Mouse (Mus musculus) splenic B cell, adult 2 months (primary cell): Measurements from ENCODE around the gene Pdgfa.

Source experiments
- DNase-seq: peaks from one replicate; pipeline ENCODE4 v3.0.0-alpha.2; 2011; ENCODE audit warnings: low read depth, low spot score
- H3K27me3 ChIP-seq: 2 replicates; pipeline ENCODE4 v1.6.1; 2012; ENCODE audit warnings: mild to moderate bottlenecking, low read length, moderate library complexity, mixed read lengths; ENCODE audit not compliant: control insufficient read depth, poor library complexity, insufficient read depth, severe bottlenecking
- H3K36me3 ChIP-seq: 2 replicates; pipeline ENCODE4 v1.6.1; 2012; ENCODE audit warnings: mild to moderate bottlenecking, low read length, moderate library complexity, mixed read lengths; ENCODE audit not compliant: control insufficient read depth, poor library complexity, insufficient read depth, severe bottlenecking

Gene Pdgfa

GRCm38 (mm10) chr5:138997171-138997788 is at the start of gene Pdgfa:
Pdgfa (minus strand) TSS chr5:138997370.
- peak; percentile 11 for DNase-seq
- peaks cover 6% of the 10 kb centered on the region for H3K27me3 ChIP-seq
- H3K36me3 ChIP-seq = no peaks in the 10 kb centered on the region

GRCm38 (mm10) chr5:139046636-139047035 is 49.5 kb upstream of the Pdgfa start:
- Histone ChIP-seq H3K27me3 (no peaks in the 10 kb centered on the region), H3K36me3 (no peaks in the 10 kb centered on the region)
- DNase-seq = peak; percentile 4

GRCm38 (mm10) chr5:139043546-139043945 is 46.4 kb upstream of the Pdgfa start:
- H3K27me3 ChIP-seq = no peaks in the 10 kb centered on the region
- no peaks in the 10 kb centered on the region for H3K36me3 ChIP-seq
- no peak for DNase-seq

GRCm38 (mm10) chr5:139042299-139042698 is 45.1 kb upstream of the Pdgfa start:
- Histone ChIP-seq H3K36me3 (no peaks in the 10 kb centered on the region), H3K27me3 (no peaks in the 10 kb centered on the region)
- DNase-seq = no peak

GRCm38 (mm10) chr5:139035171-139035570 is 38.0 kb upstream of the Pdgfa start:
- no peak for DNase-seq
- Histone ChIP-seq H3K27me3 (no peaks in the 10 kb centered on the region), H3K36me3 (no peaks in the 10 kb centered on the region)

- no peak for DNase-seq
- H3K36me3 ChIP-seq = no peaks in the 10 kb centered on the region
These were observed 37.6 kb upstream of the Pdgfa start for GRCm38 (mm10) chr5:139034746-139035145.

GRCm38 (mm10) chr5:139033406-139034317 is 36.5 kb upstream of the Pdgfa start:
- DNase-seq = no peak
- Histone ChIP-seq H3K36me3 (no peaks in the 10 kb centered on the region), H3K27me3 (no peaks in the 10 kb centered on the region)

More at GRCm38 (mm10) chr5:139034746-139035145, 37.6 kb upstream of the Pdgfa start:
- H3K27me3 ChIP-seq = no peaks in the 10 kb centered on the region

- Histone ChIP-seq H3K27me3 (no peaks in the 10 kb centered on the region), H3K36me3 (no peaks in the 10 kb centered on the region)
- DNase-seq = no peak
These were observed 30.4 kb upstream of the Pdgfa start for GRCm38 (mm10) chr5:139027603-139028002.

- DNase-seq = no peak
- Histone ChIP-seq H3K36me3 (no peaks in the 10 kb centered on the region), H3K27me3 (no peaks in the 10 kb centered on the region)
These were observed 27.4 kb upstream of the Pdgfa start for GRCm38 (mm10) chr5:139024351-139025105.

- DNase-seq = no peak
- Histone ChIP-seq H3K27me3 (no peaks in the 10 kb centered on the region), H3K36me3 (no peaks in the 10 kb centered on the region)
These were observed 23.4 kb upstream of the Pdgfa start for GRCm38 (mm10) chr5:139020595-139020994.

GRCm38 (mm10) chr5:139017371-139018124 is 20.4 kb upstream of the Pdgfa start:
- H3K27me3 ChIP-seq = no peaks in the 10 kb centered on the region
- no peak for DNase-seq
- no peaks in the 10 kb centered on the region for H3K36me3 ChIP-seq

- Histone ChIP-seq H3K36me3 (no peaks in the 10 kb centered on the region), H3K27me3 (no peaks in the 10 kb centered on the region)
- DNase-seq = no peak
These were observed 17.9 kb upstream of the Pdgfa start for GRCm38 (mm10) chr5:139015097-139015496.

- no peak for DNase-seq
- no peaks in the 10 kb centered on the region for H3K36me3 ChIP-seq
- no peaks in the 10 kb centered on the region for H3K27me3 ChIP-seq
These were observed 13.5 kb upstream of the Pdgfa start for GRCm38 (mm10) chr5:139010649-139011048.

- H3K27me3 ChIP-seq = no peaks in the 10 kb centered on the region
- no peak for DNase-seq
- H3K36me3 ChIP-seq = no peaks in the 10 kb centered on the region
These were observed 10.1 kb upstream of the Pdgfa start for GRCm38 (mm10) chr5:139007141-139007775.
